Mouse (Mus musculus) retina, embryonic 14.5 days (tissue): ENCODE results near the gene Plxnc1.

Source experiments
- DNase-seq: peaks from one replicate; pipeline ENCODE4 v3.0.0-alpha.2; 2015; ENCODE audit warnings: low spot score

Plxnc1 gene

GRCm38 (mm10) chr10:94871102-94871501, 73.5 kb downstream of the Plxnc1 start:
- DNase-seq: no peak

DNA sequence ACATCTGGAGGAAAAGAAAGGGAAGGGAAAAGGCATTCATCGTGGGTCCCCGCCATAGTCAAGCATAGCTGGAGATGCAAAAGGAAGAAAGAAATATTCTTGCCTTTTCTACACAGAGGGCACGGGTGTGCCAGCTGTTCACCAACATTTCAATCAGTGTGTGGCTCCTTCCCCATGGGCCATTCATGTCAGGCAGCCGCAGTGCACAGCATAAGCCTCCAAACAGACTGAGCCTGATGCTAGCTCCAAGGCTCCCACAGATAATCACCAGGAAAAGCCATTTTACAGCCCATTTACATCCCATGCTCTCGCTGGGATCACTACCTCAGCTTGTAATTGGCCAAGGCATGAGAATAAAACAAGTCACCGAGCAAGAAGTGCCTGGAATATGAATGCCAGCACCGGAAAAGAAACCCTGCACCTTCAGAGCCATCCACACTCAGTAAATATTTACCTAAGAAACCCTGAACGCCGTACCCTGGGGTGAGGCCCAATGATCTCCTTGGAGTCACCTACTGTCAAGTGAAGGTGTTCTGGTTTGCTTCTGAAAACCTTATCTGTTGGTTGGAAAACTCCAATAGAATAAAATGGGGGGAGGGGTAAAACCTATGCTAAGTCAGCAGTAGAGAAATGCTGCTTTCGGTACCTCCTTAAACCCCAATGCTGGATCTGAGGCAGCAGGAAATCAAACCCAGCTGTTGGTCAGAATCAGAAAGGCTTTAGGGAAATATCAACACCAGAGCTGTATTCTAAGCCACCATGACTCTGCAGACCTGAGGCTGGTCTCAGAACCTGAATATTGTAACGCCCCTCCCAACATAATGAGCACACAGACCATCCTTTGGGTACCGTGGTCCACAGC, 77.4 kb downstream of the Plxnc1 start:
- no peak for DNase-seq

DNA sequence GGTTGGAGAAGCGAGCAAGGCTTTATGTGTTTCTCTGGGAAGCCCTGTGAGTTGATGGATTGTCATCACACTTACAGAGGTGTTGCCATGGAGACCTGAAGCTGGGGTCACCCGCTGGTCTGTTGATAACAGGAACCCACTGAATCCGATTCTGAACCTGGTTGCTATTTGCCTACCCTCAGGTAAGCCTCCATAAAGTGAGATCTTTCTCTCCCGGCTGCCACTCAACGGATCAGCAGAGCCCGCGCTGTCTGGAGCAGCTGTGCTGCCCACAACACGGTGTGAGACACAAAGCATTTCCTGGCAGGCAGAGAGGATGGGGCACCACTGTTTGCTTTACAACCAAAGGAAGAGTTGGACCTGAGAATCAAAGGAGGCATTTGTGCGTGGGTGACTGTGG, 79.4 kb downstream of the Plxnc1 start:
- no peak for DNase-seq

GRCm38 (mm10) chr10:94864199-94864928, 80.3 kb downstream of the Plxnc1 start:
- no peak for DNase-seq

DNA sequence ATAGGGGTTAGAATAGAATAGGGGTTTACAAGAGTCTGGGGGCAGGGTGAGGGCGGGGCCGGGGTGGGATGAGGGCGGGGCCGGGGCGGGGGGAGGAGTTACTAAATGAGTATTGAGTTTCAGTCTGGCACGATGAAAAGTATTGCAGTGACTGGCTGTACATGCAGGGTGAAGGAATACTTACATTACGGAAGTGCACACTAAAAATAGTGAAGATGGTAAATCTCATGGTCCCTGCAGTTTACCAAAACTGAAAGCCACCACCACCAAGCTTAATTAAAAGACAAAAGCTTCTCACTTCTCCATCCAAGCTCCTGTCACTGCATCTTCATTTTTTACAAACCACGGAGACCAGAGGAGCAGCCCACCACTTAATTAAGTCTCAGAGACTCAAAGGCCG, 81.4 kb downstream of the Plxnc1 start:
- no peak for DNase-seq

- DNase-seq: no peak
These were observed 83.8 kb downstream of the Plxnc1 start for GRCm38 (mm10) chr10:94860870-94861269.

- DNase-seq: no peak
These were observed 86.2 kb downstream of the Plxnc1 start for GRCm38 (mm10) chr10:94858277-94859033.

DNA sequence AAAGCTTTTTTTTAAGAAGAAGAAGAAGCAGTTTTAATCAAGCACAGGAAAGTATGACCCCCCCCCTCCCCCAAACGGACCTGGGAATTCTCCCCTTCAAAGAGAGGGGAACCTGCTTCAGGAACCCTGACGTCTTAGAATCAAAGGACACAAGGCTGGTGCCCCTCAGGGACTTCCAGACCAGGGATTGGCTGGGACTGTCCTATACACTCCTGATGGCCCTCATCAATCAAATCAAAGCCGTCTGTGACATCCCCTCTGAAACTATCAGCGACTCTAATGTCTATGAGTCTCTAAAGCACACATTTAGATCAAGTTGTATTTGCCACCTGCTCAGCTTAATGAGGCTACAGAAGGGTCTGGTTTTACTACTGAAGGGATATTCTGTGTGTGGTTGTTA, 94.1 kb downstream of the Plxnc1 start:
- DNase-seq: no peak

DNA sequence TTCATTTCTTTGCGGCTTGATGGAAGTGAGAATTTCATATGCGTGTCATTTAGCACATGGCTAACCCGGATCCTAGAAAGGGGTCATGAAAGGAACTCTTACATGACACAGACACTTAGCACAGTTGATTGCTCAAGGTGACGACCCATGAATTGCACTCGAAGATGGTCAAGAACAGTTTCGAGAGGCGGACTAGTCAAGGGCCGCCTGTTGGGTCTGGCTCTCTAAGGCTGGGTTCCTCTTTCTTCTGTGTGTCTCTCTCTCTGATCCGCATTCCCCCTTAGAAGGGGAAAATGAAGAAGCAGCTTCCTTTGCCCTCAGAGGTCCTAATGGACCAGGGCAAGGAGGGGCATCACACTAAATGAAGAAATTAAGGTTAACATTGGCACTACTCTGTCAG, 94.7 kb downstream of the Plxnc1 start:
- DNase-seq: no peak

GRCm38 (mm10) chr10:94849360-94849759, 95.3 kb downstream of the Plxnc1 start:
- DNase-seq: no peak

GRCm38 (mm10) chr10:94848344-94848743, 96.3 kb downstream of the Plxnc1 start:
- no peak for DNase-seq

DNA sequence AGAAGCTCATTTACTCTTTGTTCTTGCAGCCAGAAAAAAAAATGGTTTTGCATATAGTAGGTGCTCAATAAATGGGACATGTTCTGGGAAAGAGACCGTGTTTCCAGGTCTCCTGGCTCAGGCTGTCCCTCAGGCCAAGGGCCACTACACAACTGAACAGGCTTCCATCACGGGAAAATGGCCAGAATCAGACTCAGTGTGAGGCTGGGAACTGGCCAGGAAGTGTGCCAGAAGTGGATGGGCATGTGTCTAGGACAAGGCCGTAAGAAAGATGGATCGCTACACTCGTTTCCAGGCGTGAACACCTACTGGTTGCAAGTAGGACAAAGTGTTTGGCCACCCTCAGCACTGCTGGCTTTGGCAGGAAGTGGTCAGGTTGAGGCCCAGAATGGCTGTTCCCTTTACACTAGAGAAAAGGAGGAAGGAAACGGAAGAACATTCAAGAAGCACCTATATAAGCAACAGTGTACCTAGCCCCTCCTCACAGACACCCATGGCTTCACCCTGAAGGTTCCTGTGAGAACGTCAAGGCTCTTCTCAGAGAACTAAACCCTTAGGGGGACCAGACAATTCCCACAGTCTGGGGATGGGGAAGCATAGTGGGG, 98.0 kb downstream of the Plxnc1 start:
- no peak for DNase-seq

GRCm38 (mm10) chr10:94844692-94845091, 99.9 kb downstream of the Plxnc1 start:
- DNase-seq: no peak

DNA sequence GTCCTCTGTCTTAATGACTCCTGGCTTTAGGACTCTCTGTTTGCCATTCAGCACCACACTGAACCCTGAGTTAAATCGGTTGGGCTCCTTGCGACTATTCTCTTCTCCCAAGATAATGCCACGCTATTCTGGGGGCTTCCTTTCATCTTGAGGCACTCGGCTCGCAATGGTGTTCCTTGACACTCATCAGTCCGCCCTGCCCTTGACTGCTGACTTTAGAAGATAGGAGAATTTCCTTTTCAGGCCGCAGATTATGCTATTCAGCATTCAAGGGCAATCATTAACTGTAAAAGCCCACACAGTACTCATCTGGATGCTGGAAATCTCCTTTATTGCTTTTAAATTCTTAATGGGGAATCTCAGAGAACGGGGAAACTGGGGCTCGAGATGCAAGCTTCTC, 108.8 kb downstream of the Plxnc1 start:
- DNase-seq: no peak

DNA sequence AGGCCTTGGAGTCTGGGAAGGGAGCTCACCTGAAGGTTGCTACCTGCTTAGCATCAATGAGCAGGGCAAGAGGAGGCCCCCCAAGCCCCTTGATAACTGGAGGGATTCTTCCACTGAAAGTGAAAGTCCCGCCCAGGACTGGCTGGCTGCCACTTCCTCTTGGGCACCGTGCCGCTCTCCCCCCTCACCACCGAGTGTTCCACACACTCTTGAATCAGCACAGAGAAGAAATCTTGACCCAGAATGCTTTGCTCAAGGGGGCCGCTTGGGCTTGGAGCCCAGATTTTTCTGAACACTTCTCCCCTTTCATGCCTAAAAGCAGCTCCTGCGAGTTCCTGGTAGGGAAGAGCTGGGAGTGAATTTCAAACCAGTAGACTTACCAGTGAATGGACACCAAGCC, 115.2 kb downstream of the Plxnc1 start:
- DNase-seq: no peak

DNA sequence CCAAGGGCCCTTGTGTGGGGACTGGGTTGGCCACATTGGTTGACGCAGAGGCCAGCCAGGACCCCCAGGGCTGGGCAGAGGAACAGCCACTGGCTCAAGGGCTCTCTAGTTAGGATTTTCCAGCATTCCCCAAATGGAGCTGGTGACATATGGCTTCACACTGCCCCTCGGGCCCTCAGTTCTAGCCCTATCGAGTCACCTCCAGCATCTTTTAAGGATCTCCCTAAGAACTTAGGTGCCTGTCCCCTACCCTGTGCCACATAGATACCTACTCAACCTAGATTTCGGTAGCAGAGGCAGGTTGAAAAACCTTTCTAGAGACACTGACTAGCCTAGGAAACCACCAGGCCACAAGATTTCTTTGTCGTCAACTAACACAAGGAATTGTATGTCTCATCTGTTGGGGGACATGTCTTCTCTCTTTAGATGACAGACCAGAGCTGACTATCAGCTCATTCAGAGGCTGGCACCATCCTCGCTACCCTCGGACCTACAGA, 115.9 kb downstream of the Plxnc1 start:
- no peak for DNase-seq

DNA sequence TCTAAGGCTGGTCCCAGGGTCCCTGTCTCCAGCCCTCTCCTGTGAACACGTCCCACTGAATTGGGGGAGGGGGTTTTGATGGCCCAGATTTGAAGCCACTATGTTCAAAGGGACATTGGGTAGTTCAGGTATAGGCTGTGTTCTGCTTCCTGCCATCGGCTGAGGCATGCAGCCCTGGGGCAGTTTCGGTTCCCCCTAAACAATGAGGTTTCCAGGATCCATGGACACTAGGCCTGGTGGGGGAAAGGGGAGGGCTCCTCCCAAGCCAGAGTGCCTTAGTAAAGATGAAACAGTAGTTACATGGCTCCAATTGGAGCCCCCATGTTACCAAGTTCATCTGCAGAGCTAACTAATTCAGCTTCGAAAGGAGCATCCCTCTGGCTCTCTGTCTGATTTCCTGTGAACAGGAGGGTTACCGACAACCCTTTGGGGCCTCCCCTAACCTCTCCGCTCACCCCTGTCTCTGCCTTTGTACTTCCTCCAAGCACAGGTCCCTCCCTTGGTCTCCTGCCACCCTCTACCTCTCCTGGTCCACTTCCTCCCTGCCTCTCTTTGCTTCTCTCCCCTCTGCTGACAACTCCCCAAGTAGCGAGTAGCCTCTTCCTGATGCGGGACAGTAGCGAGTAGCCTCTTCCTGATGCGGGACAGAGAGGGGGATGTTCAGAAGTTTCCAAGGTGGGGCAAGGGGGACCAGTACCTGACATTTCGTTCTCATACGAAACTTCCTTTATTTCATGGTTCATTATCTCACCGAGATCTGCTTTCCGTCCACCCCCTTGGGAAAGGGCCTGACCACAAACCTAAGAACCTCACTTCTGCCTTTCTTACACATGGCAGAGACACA, 116.5 kb downstream of the Plxnc1 start:
- DNase-seq: no peak

- DNase-seq: no peak
These were observed 117.3 kb downstream of the Plxnc1 start for GRCm38 (mm10) chr10:94827325-94827724.

- DNase-seq: no peak
These were observed 118.2 kb downstream of the Plxnc1 start for GRCm38 (mm10) chr10:94826436-94826835.

- no peak for DNase-seq
These were observed 118.7 kb downstream of the Plxnc1 start for GRCm38 (mm10) chr10:94825951-94826350.
